Mouse (Mus musculus): ENCODE measurements around the gene Rrp15.

DNA sequence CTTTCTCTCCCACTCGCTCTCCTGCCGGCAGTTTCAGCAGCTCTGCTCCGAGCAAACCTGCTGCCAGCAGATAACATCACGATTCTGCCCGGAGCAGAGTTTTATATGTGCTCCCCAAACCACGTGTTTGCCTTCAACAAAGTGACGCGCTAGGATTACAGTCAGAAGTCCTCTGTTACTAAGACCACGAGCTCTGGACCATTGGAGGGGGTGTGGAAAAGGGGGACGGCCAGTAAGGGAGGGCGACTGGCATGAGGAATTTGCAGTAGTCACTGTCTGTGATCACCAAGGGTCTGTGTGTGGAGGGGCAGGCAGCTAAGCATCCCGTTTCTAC is 43.3 kb downstream of the Rrp15 start, which contains the start of gene Tgfb2:
- no peak for TF ChIP-seq TAL1 (IDR thresholded peaks at IDR 0.05; ENCODE audit: low read length)
- no peak for TF ChIP-seq GATA1 (IDR thresholded peaks at IDR 0.05; ENCODE audit: low read length)
